Mouse (Mus musculus) limb, embryonic 15.5 days (tissue): Measurements from ENCODE around the gene Hist1h4h. TPM values are rescaled to one million over a fixed set of nuclear protein-coding genes. Genes with fewer than 3 reads are reported as not detected.
"Not testable (repeated sequence)": the region's sequence is repeated elsewhere in the genome, so short reads cannot be mapped to it uniquely, and the experiment has no call there.

Experiments
- ATAC-seq: fragments of 200-750 bp; cut with Nextera tagmentation; 2 replicates; pipeline ENCODE4 v1.8.0; 2017; ENCODE audit warnings: low read depth, moderate TSS enrichment; ENCODE audit not compliant: insufficient number of reproducible peaks, low FRiP score, low TSS enrichment
- H3K27ac ChIP-seq: fragments of 300-500 bp; sonication (generic); 2 replicates; pipeline ENCODE4 v1.5.1; 2015; ENCODE audit warnings: moderate library complexity, mild to moderate bottlenecking, inconsistent platforms
- H3K27me3 ChIP-seq: fragments of 300-500 bp; sonication (generic); 2 replicates; pipeline ENCODE4 v1.6.1; 2015; ENCODE audit warnings: inconsistent platforms
- H3K36me3 ChIP-seq: fragments of 300-500 bp; sonication (generic); 2 replicates; pipeline ENCODE4 v1.6.1; 2015; ENCODE audit warnings: inconsistent platforms
- H3K4me1 ChIP-seq: fragments of 300-500 bp; sonication (generic); 2 replicates; pipeline ENCODE4 v1.6.1; 2015; ENCODE audit warnings: inconsistent platforms
- H3K4me2 ChIP-seq: fragments of 300-500 bp; sonication (generic); 2 replicates; pipeline ENCODE4 v1.6.1; 2015; ENCODE audit warnings: mild to moderate bottlenecking, inconsistent platforms
- H3K4me3 ChIP-seq: fragments of 300-500 bp; sonication (generic); 2 replicates; pipeline ENCODE4 v1.5.1; 2015; ENCODE audit warnings: mild to moderate bottlenecking, inconsistent platforms
- H3K9ac ChIP-seq: fragments of 300-500 bp; sonication (generic); 2 replicates; pipeline ENCODE4 v1.6.1; 2015; ENCODE audit warnings: inconsistent platforms
- H3K9me3 ChIP-seq: fragments of 300-500 bp; sonication (generic); 2 replicates; pipeline ENCODE4 v1.6.1; 2016; ENCODE audit warnings: inconsistent platforms
- WGBS: fragments of 180-500 bp; shearing (Covaris S2); methylation state at CpG from one replicate; pipeline ENCODE4 v1.1.7; 2015; 5-methylcytosine and 5-hydroxymethylcytosine counted together
- polyA plus RNA-seq: library from polyadenylated mRNA; unstranded; fragments of >200 nt; fragmentation: Nextera tagmentation; extraction: Ambion mirVana; gene quantifications from 2 replicates; pipeline ENCODE4 v1.2.1, GENCODE M21; 2015

Gene Hist1h4h
- polyA plus RNA-seq, 1 experiment from 2014 or later = 6.3 TPM

DNA sequence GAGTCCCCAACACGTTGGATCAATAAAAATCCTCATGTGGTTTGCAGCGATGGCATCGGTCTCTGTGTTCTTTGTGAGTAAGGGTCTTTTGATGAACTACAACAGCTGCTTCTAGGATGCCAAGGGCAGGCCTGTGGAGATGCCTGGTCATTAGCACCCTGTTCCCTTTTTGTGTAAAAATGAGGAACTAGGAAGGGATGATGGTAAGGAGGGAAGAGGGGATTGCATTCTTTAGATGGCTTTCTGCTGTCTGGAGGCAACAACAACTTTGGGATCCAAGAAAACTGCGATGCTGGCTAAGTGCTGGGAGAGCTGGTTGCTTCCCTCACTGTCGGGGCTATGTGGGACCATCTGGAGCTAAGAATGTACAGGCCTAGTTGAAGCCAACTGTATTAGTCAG lies 7.4 kb downstream of the Hist1h4h start:
- no peak overlapping the region for H3K27ac ChIP-seq
- WGBS = 54% methylated on average over 5 of the region's 5 CpGs
- ATAC-seq = no peak
- H3K4me1 ChIP-seq = peaks cover 22% of the 10 kb centered on the region
- no peak overlapping the region for H3K9ac ChIP-seq
- no peaks in the 10 kb centered on the region for H3K27me3 ChIP-seq
- H3K4me2 ChIP-seq = no peak overlapping the region
- no peak overlapping the region for H3K4me3 ChIP-seq
- no peaks in the 10 kb centered on the region for H3K9me3 ChIP-seq
- no peaks in the 10 kb centered on the region for H3K36me3 ChIP-seq

GRCm38 (mm10) chr13:23539821-23540220 lies 9.0 kb downstream of the Hist1h4h start:
- 77% methylated on average over 1 of the region's 1 CpGs for WGBS
- not testable (repeated sequence) for H3K9ac ChIP-seq, H3K36me3 ChIP-seq, H3K4me3 ChIP-seq, ATAC-seq, H3K27ac ChIP-seq, H3K27me3 ChIP-seq, H3K9me3 ChIP-seq, H3K4me2 ChIP-seq
- peaks cover 16% of the 10 kb centered on the region for H3K4me1 ChIP-seq

GRCm38 (mm10) chr13:23541497-23541896 lies 10.6 kb downstream of the Hist1h4h start:
- WGBS = 68% methylated on average over 3 of the region's 3 CpGs

DNA sequence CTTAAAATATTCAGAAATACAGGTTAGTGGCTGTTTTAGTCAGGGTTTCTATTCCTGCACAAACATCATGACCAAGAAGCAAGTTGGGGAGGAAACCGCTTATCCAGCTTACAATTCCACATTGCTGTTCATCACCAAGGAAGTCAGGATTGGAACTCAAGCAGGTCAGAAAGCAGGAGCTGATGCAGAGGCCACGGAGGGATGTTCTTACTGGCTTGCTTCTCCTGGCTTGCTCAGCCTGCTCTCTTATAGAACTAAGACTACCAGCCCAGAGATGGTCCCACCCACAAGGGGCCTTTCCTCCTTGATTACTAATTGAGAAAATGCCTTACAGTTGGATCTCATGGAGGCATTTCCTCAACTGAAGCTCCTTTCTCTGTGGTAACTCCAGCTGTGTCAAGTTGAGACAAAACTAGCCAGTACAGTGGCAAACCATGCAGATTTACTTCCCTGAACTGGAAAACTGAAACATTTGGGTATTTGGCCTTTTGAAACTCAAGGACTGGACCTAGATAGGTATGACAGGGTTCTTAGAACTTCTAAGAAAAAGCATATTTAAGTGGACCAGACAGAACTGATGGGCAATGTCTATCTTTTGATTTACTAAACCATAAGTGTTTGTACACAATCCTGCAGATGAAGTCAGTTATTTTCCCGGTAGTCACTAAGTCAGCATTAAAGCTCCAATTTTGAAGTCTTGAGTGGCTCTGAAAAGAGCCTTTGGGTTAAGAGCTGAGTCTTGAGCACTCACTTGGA lies 11.6 kb downstream of the Hist1h4h start:
- H3K4me2 ChIP-seq = peak overlapping the region; percentile 56
- not testable (repeated sequence) for H3K36me3 ChIP-seq, H3K4me1 ChIP-seq, H3K27me3 ChIP-seq, ATAC-seq, H3K9me3 ChIP-seq
- H3K9ac ChIP-seq = peak overlapping the region; percentile 31
- H3K27ac ChIP-seq = peak overlapping the region; percentile 87
- 12% methylated on average over 3 of the region's 3 CpGs for WGBS
- H3K4me3 ChIP-seq = peak overlapping the region; percentile 44

More at GRCm38 (mm10) chr13:23541497-23541896, 10.6 kb downstream of the Hist1h4h start:
- no peak for ATAC-seq
- no peaks in the 10 kb centered on the region for H3K9me3 ChIP-seq
- H3K27me3 ChIP-seq = no peaks in the 10 kb centered on the region
- no peak overlapping the region for H3K9ac ChIP-seq
- H3K4me3 ChIP-seq = no peak overlapping the region
- no peak overlapping the region for H3K4me2 ChIP-seq
- H3K4me1 ChIP-seq = peaks cover 10% of the 10 kb centered on the region
- no peaks in the 10 kb centered on the region for H3K36me3 ChIP-seq
- no peak overlapping the region for H3K27ac ChIP-seq

- peak; percentile 95 for ATAC-seq
- WGBS = under 1% methylated on average over 39 of the region's 42 CpGs
These were observed 12.3 kb downstream of the Hist1h4h start, which contains the start of gene Hist1h2bh for GRCm38 (mm10) chr13:23542999-23543607. Gene Hist1h2bh, minus strand, starts transcription at chr13:23543392.

GRCm38 (mm10) chr13:23543965-23544786 lies 13.3 kb downstream of the Hist1h4h start, which contains the start of gene Hist1h3f:
Gene Hist1h3f, plus strand, starts transcription at chr13:23544052.
- Histone ChIP-seq H3K4me2 (peak within 1 kb of the TSS; percentile 57), H3K4me1 (peaks cover 4% of the 10 kb centered on the region; the same call in 1 of the 2 replicates), H3K27me3 (no peaks in the 10 kb centered on the region), H3K36me3 (no peaks in the 10 kb centered on the region), H3K4me3 (peak within 1 kb of the TSS; percentile 51), H3K9me3 (no peaks in the 10 kb centered on the region), H3K27ac (peak within 1 kb of the TSS; percentile 92), H3K9ac (peak within 1 kb of the TSS; percentile 37)
- ATAC-seq = peak; percentile 89
- WGBS = under 1% methylated on average over 36 of the region's 45 CpGs

More at GRCm38 (mm10) chr13:23542999-23543607, 12.3 kb downstream of the Hist1h4h start, which contains the start of gene Hist1h2bh:
- not testable (repeated sequence) for H3K27me3 ChIP-seq, H3K4me1 ChIP-seq, H3K36me3 ChIP-seq, H3K9me3 ChIP-seq
- Histone ChIP-seq H3K4me2 (peak within 1 kb of the TSS; percentile 57), H3K9ac (peak within 1 kb of the TSS; percentile 37), H3K27ac (peak within 1 kb of the TSS; percentile 92), H3K4me3 (peak within 1 kb of the TSS; percentile 51)

- not testable (repeated sequence) for H3K9ac ChIP-seq, H3K4me1 ChIP-seq, ATAC-seq, H3K9me3 ChIP-seq, H3K27me3 ChIP-seq, H3K36me3 ChIP-seq
- WGBS = under 1% methylated on average over 14 of the region's 14 CpGs
- H3K27ac ChIP-seq = peak overlapping the region; percentile 92; the same call in 1 of the 2 replicates
- H3K4me2 ChIP-seq = peak overlapping the region; percentile 57
- H3K4me3 ChIP-seq = peak overlapping the region; percentile 51
These were observed 13.9 kb downstream of the Hist1h4h start for GRCm38 (mm10) chr13:23544787-23545120.

GRCm38 (mm10) chr13:23546694-23547093 lies 15.8 kb downstream of the Hist1h4h start:
- H3K9me3 ChIP-seq = no peaks in the 10 kb centered on the region
- no peak overlapping the region for H3K4me3 ChIP-seq
- no peak overlapping the region for H3K9ac ChIP-seq
- H3K4me1 ChIP-seq = peaks cover 9% of the 10 kb centered on the region; the same call in 1 of the 2 replicates
- no peaks in the 10 kb centered on the region for H3K36me3 ChIP-seq
- ATAC-seq = no peak
- H3K27ac ChIP-seq = no peak overlapping the region
- WGBS = 76% methylated on average over 5 of the region's 5 CpGs
- no peaks in the 10 kb centered on the region for H3K27me3 ChIP-seq
- no peak overlapping the region for H3K4me2 ChIP-seq

- Histone ChIP-seq H3K36me3 (no peaks in the 10 kb centered on the region), H3K27me3 (no peaks in the 10 kb centered on the region), H3K9ac (0 out of 2 replicates have a peak overlapping the region, but pooled peaks have one; percentile 21), H3K9me3 (no peaks in the 10 kb centered on the region), H3K27ac (peak overlapping the region; percentile 92), H3K4me1 (peaks cover 20% of the 10 kb centered on the region), H3K4me2 (peak overlapping the region; percentile 62), H3K4me3 (peak overlapping the region; percentile 46)
- WGBS = 2% methylated on average over 3 of the region's 3 CpGs
- ATAC-seq = no peak
These were observed 19.9 kb downstream of the Hist1h4h start for GRCm38 (mm10) chr13:23550761-23551145.

GRCm38 (mm10) chr13:23551146-23551834 lies 20.4 kb downstream of the Hist1h4h start, which contains the start of gene Hist1h4f:
Gene Hist1h4f, minus strand, starts transcription at chr13:23551648.
- under 1% methylated on average over 47 of the region's 47 CpGs for WGBS
- H3K9ac ChIP-seq = 0 out of 2 replicates have a peak within 1 kb of the TSS, but pooled peaks have one; percentile 21

More at GRCm38 (mm10) chr13:23551146-23551834, 20.4 kb downstream of the Hist1h4h start, which contains the start of gene Hist1h4f:
- Histone ChIP-seq H3K4me1 (peaks cover 20% of the 10 kb centered on the region), H3K4me3 (peak within 1 kb of the TSS; percentile 46), H3K27ac (peak within 1 kb of the TSS; percentile 92), H3K4me2 (peak within 1 kb of the TSS; percentile 62)
- ATAC-seq = peak; percentile 80
- H3K36me3 ChIP-seq, H3K27me3 ChIP-seq, H3K9me3 ChIP-seq: not testable (repeated sequence)
